8 mouse cellular contexts compared by ENCODE assay signal in genomic region chr7:45135370-45135769, GRCm38 (mm10). TPM values are rescaled to one million over a fixed set of nuclear protein-coding genes. Genes with fewer than 3 reads are reported as not detected.
A peak's percentile ranks its signal among the peaks of the same experiment; 100 is the strongest.
DNase-seq lines count a peak whose midpoint lies in the region; ATAC-seq and TF ChIP-seq lines count a peak whose summit lies in the region.

No protein-coding gene starts in this region.

- no peak overlapping the region for H3K4me3 ChIP-seq in kidney, embryonic 14.5 days (ENCODE audit: low read length)
- peak overlapping the region; percentile 65; the same call in 1 of the 2 replicates for H3K4me3 ChIP-seq in bone marrow macrophage, adult 2 months (ENCODE audit: insufficient read depth, low read length)
- no peak overlapping the region for H3K4me3 ChIP-seq in forebrain, embryonic 15.5 days
- peak overlapping the region; percentile 77 for H3K4me3 ChIP-seq in liver, embryonic 15.5 days (replicated peaks)

- H3K27me3 ChIP-seq in kidney, embryonic 14.5 days (ENCODE audit: control insufficient read depth, insufficient read depth, low read length): 0 out of 2 replicates have a peak, but pooled peaks cover 6% of the 10 kb centered on the region
- no peaks in the 10 kb centered on the region; the same call in 1 of the 2 replicates for H3K27me3 ChIP-seq in forebrain, embryonic 15.5 days
- H3K27me3 ChIP-seq in liver, embryonic 15.5 days: no peaks in the 10 kb centered on the region

- no peak for TF ChIP-seq POLR2A in bone marrow macrophage, adult 2 months (IDR thresholded peaks at IDR 0.05; ENCODE audit: borderline replicate concordance, low read depth, low read length)

- H3K4me2 ChIP-seq in kidney, embryonic 14.5 days (replicated peaks; ENCODE audit: low read depth, low read length): peak overlapping the region; percentile 67; the same call in 1 of the 2 replicates
- 0 out of 2 replicates have a peak overlapping the region, but pooled peaks have one; percentile 79 for H3K4me2 ChIP-seq in forebrain, embryonic 15.5 days (replicated peaks)
- H3K4me2 ChIP-seq in liver, embryonic 15.5 days: peak overlapping the region; percentile 95

- H3K4me1 ChIP-seq in kidney, embryonic 14.5 days (ENCODE audit: control insufficient read depth, insufficient read depth, low read length): peaks cover 4% of the 10 kb centered on the region; the same call in 1 of the 2 replicates
- H3K4me1 ChIP-seq in bone marrow macrophage, adult 2 months (ENCODE audit: control insufficient read depth, insufficient read depth, low read length): no peaks in the 10 kb centered on the region; the same call in none of the 2 replicates
- peaks cover 10% of the 10 kb centered on the region for H3K4me1 ChIP-seq in forebrain, embryonic 15.5 days
- H3K4me1 ChIP-seq in liver, embryonic 15.5 days (replicated peaks): peaks cover 56% of the 10 kb centered on the region

- H3K9ac ChIP-seq in kidney, embryonic 14.5 days (ENCODE audit: low read depth, low read length): no peak overlapping the region
- H3K9ac ChIP-seq in forebrain, embryonic 15.5 days (replicated peaks): no peak overlapping the region
- peak overlapping the region; percentile 76 for H3K9ac ChIP-seq in liver, embryonic 15.5 days

- no peak for TF ChIP-seq CTCF in bone marrow macrophage, adult 2 months (IDR thresholded peaks at IDR 0.05; ENCODE audit: low read depth, low read length)

- 87% methylated on average over 3 of the region's 3 CpGs for WGBS in kidney, embryonic 14.5 days
- WGBS in forebrain, embryonic 15.5 days: 87% methylated on average over 3 of the region's 3 CpGs
- 27% methylated on average over 3 of the region's 3 CpGs for WGBS in liver, embryonic 15.5 days (ENCODE audit: insufficient replicate concordance)

- intact Hi-C loops in left cerebral cortex, postnatal 25 days (cut with DNase I): no loop called here

- ATAC-seq in kidney, embryonic 14.5 days (ENCODE audit: low FRiP score, low TSS enrichment): no peak
- no peak for ATAC-seq in forebrain, embryonic 15.5 days (replicated peaks)
- peak; percentile 6; the same call in 1 of the 2 replicates for ATAC-seq in liver, embryonic 15.5 days (ENCODE audit: insufficient read depth)
- ATAC-seq in megakaryocyte-erythroid progenitor cell, adult 5-6 weeks (replicated peaks; ENCODE audit: low FRiP score, low TSS enrichment, poor library complexity, severe bottlenecking): no peak

- no peak overlapping the region for H3K27ac ChIP-seq in kidney, embryonic 14.5 days (ENCODE audit: low read depth, low read length)
- no peak overlapping the region for H3K27ac ChIP-seq in bone marrow macrophage, adult 2 months (ENCODE audit: insufficient read depth, low read depth, low read length)
- H3K27ac ChIP-seq in forebrain, embryonic 15.5 days (replicated peaks): no peak overlapping the region
- peak overlapping the region; percentile 79 for H3K27ac ChIP-seq in liver, embryonic 15.5 days (replicated peaks)

- H3K9me3 ChIP-seq in kidney, embryonic 14.5 days (ENCODE audit: control insufficient read depth, low read length): no peaks in the 10 kb centered on the region
- H3K9me3 ChIP-seq in forebrain, embryonic 15.5 days: no peaks in the 10 kb centered on the region
- H3K9me3 ChIP-seq in liver, embryonic 15.5 days (replicated peaks): no peaks in the 10 kb centered on the region

- no peaks in the 10 kb centered on the region for H3K36me3 ChIP-seq in kidney, embryonic 14.5 days (ENCODE audit: control insufficient read depth, insufficient read depth, low read length)
- no peaks in the 10 kb centered on the region for H3K36me3 ChIP-seq in forebrain, embryonic 15.5 days
- peaks cover 6% of the 10 kb centered on the region for H3K36me3 ChIP-seq in liver, embryonic 15.5 days (replicated peaks)

- no peak for DNase-seq in kidney, adult 11 months
- no peak for DNase-seq in frontal cortex, adult 2 months (ENCODE audit: extremely low spot score in 1 of 2, low spot score in 1 of 2)
- DNase-seq in left cerebral cortex, postnatal 25 days (ENCODE audit: low spot score in 2 of 2): no peak

RNA-seq across cellular contexts. Expression of gene Gm45713, which starts 0.7 kb away (rescaled TPM):
- polyA plus RNA-seq in kidney, embryonic 14.5 days (2014; fragmentation: Nextera tagmentation; extraction: Ambion mirVana): 0.19 and 0.47 TPM in 2 replicates
- not detected in 2 replicates for polyA plus RNA-seq in bone marrow macrophage, adult 2 months (2012; ENCODE audit: insufficient read depth, insufficient read length, missing spikeins)
- polyA plus RNA-seq in forebrain, embryonic 15.5 days (2015; fragmentation: Nextera tagmentation; extraction: Ambion mirVana): 0.15 TPM in 1 of 2 replicates, not detected in the other
- 0.10 TPM in 1 of 2 replicates, not detected in the other for polyA plus RNA-seq in liver, embryonic 15.5 days (2015; fragmentation: Nextera tagmentation; extraction: Ambion mirVana)
- 0.06 and 0.12 TPM in 2 replicates for polyA plus RNA-seq in frontal cortex, adult 2 months (2012; rRNA removed)
- total RNA-seq in left cerebral cortex, postnatal 25 days (2021): not detected
- total RNA-seq in megakaryocyte-erythroid progenitor cell, adult 5-6 weeks (2014; fragmentation: Nextera tagmentation): not detected in 2 replicates
- 0.61 TPM in 1 of 2 replicates, not detected in the other for total RNA-seq in megakaryocyte-erythroid progenitor cell, adult 5-6 weeks (2017)

RNA-seq across cellular contexts. Expression of gene Flt3l, which starts 0.9 kb away (rescaled TPM):
- polyA plus RNA-seq in kidney, embryonic 14.5 days (2014; fragmentation: Nextera tagmentation; extraction: Ambion mirVana): 1.0 and 1.3 TPM in 2 replicates
- polyA plus RNA-seq in bone marrow macrophage, adult 2 months (2012; ENCODE audit: insufficient read depth, insufficient read length, missing spikeins): 28.2 and 30.8 TPM in 2 replicates
- 1.6 and 2.1 TPM in 2 replicates for polyA plus RNA-seq in forebrain, embryonic 15.5 days (2015; fragmentation: Nextera tagmentation; extraction: Ambion mirVana)
- polyA plus RNA-seq in liver, embryonic 15.5 days (2015; fragmentation: Nextera tagmentation; extraction: Ambion mirVana): 3.4 and 3.7 TPM in 2 replicates
- 25.2 and 29.6 TPM in 2 replicates for polyA plus RNA-seq in frontal cortex, adult 2 months (2012; rRNA removed)
- total RNA-seq in left cerebral cortex, postnatal 25 days (2021): 1 to 10 TPM; 3.3 to 5.4 TPM
- total RNA-seq in megakaryocyte-erythroid progenitor cell, adult 5-6 weeks (2014; fragmentation: Nextera tagmentation): 35.8 and 48.2 TPM in 2 replicates
- total RNA-seq in megakaryocyte-erythroid progenitor cell, adult 5-6 weeks (2017): 8.5 and 23.5 TPM in 2 replicates

RNA-seq across cellular contexts. Expression of gene Rpl13a, which starts 6.8 kb away (rescaled TPM):
- 1,416 and 1,603 TPM in 2 replicates for polyA plus RNA-seq in kidney, embryonic 14.5 days (2014; fragmentation: Nextera tagmentation; extraction: Ambion mirVana)
- polyA plus RNA-seq in bone marrow macrophage, adult 2 months (2012; ENCODE audit: insufficient read depth, insufficient read length, missing spikeins): 1,569 and 1,898 TPM in 2 replicates
- polyA plus RNA-seq in forebrain, embryonic 15.5 days (2015; fragmentation: Nextera tagmentation; extraction: Ambion mirVana): 890 and 969 TPM in 2 replicates
- polyA plus RNA-seq in liver, embryonic 15.5 days (2015; fragmentation: Nextera tagmentation; extraction: Ambion mirVana): 534 and 633 TPM in 2 replicates
- 1,438 and 1,804 TPM in 2 replicates for polyA plus RNA-seq in frontal cortex, adult 2 months (2012; rRNA removed)
- total RNA-seq in left cerebral cortex, postnatal 25 days (2021): 100 to 1,000 TPM; 630 to 639 TPM
- 4,705 and 4,844 TPM in 2 replicates for total RNA-seq in megakaryocyte-erythroid progenitor cell, adult 5-6 weeks (2014; fragmentation: Nextera tagmentation)
- 4,178 and 4,889 TPM in 2 replicates for total RNA-seq in megakaryocyte-erythroid progenitor cell, adult 5-6 weeks (2017)

RNA-seq across cellular contexts. Expression of gene Rps11, which starts 11.1 kb away (rescaled TPM):
- polyA plus RNA-seq in kidney, embryonic 14.5 days (2014; fragmentation: Nextera tagmentation; extraction: Ambion mirVana): 1,882 and 1,923 TPM in 2 replicates
- 1,675 and 1,722 TPM in 2 replicates for polyA plus RNA-seq in bone marrow macrophage, adult 2 months (2012; ENCODE audit: insufficient read depth, insufficient read length, missing spikeins)
- polyA plus RNA-seq in forebrain, embryonic 15.5 days (2015; fragmentation: Nextera tagmentation; extraction: Ambion mirVana): 982 and 1,055 TPM in 2 replicates
- polyA plus RNA-seq in liver, embryonic 15.5 days (2015; fragmentation: Nextera tagmentation; extraction: Ambion mirVana): 673 and 768 TPM in 2 replicates
- 383 and 419 TPM in 2 replicates for polyA plus RNA-seq in frontal cortex, adult 2 months (2012; rRNA removed)
- total RNA-seq in left cerebral cortex, postnatal 25 days (2021): 100 to 1,000 TPM; 410 to 413 TPM
- total RNA-seq in megakaryocyte-erythroid progenitor cell, adult 5-6 weeks (2014; fragmentation: Nextera tagmentation): 3,773 and 4,118 TPM in 2 replicates
- total RNA-seq in megakaryocyte-erythroid progenitor cell, adult 5-6 weeks (2017): 1,409 and 1,705 TPM in 2 replicates

RNA-seq across cellular contexts. Expression of gene Pih1d1, which starts 18.7 kb away (rescaled TPM):
- polyA plus RNA-seq in kidney, embryonic 14.5 days (2014; fragmentation: Nextera tagmentation; extraction: Ambion mirVana): 101 and 110 TPM in 2 replicates
- polyA plus RNA-seq in bone marrow macrophage, adult 2 months (2012; ENCODE audit: insufficient read depth, insufficient read length, missing spikeins): 65.7 and 66.7 TPM in 2 replicates
- 96.0 and 96.9 TPM in 2 replicates for polyA plus RNA-seq in forebrain, embryonic 15.5 days (2015; fragmentation: Nextera tagmentation; extraction: Ambion mirVana)
- 42.2 and 46.8 TPM in 2 replicates for polyA plus RNA-seq in liver, embryonic 15.5 days (2015; fragmentation: Nextera tagmentation; extraction: Ambion mirVana)
- 54.2 and 61.5 TPM in 2 replicates for polyA plus RNA-seq in frontal cortex, adult 2 months (2012; rRNA removed)
- total RNA-seq in left cerebral cortex, postnatal 25 days (2021): 10 to 100 TPM; 45.8 to 49.3 TPM
- 135 and 148 TPM in 2 replicates for total RNA-seq in megakaryocyte-erythroid progenitor cell, adult 5-6 weeks (2014; fragmentation: Nextera tagmentation)
- 39.0 and 61.3 TPM in 2 replicates for total RNA-seq in megakaryocyte-erythroid progenitor cell, adult 5-6 weeks (2017)

Comparison
In these comparisons a context has a peak if more than half of its experiments do, and no peak if none do; other contexts are left out.
1. H3K4me3 ChIP-seq: peak in bone marrow macrophage, adult 2 months (single experiment) and liver, embryonic 15.5 days (single experiment); none in kidney, embryonic 14.5 days (single experiment) and forebrain, embryonic 15.5 days (single experiment).
2. Peak in every context shown above with its lines, with median percentiles within 50 percentile points of each other: H3K4me2 ChIP-seq.